In the genomic region with DNA sequence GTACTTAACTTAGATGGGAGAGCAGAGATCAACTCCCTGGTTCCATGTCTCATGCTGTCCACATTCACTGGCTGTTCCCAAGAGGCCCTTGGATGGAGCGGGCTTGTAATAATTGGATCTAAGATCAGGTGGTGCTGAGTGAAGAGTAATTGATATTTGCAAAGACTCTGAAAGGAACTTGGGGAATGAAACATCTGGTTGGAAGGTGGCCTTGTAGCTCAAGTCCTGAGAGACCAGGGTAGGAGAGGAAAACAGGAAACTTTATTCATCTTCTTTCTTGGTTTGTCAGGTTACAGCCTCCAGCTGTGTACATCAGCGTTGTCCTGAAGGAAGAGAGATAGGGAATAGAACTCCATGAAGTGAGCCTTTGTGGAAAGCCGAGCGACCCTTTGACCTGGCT, we compare ENCODE assay signal across 16 mouse cellular contexts.
"Had no signal": no experiment of that assay in that cellular context is flagged by ENCODE, and none has a peak within 500 bp of the region (broad histone marks: within the 10 kb centered on the region; RNA-seq: fewer than 3 reads in every experiment).

No protein-coding gene starts in this region.

- H3K4me3 ChIP-seq: midbrain, embryonic 10.5 days; midbrain, embryonic 12.5 days; myocyte; neural tube, embryonic 13.5 days; neural tube, embryonic 15.5 days; stomach, embryonic 15.5 days had no signal

- H3K4me1 ChIP-seq: midbrain, embryonic 12.5 days; stomach, embryonic 15.5 days had no signal

- H3K27me3 ChIP-seq: midbrain, embryonic 12.5 days; neural tube, embryonic 13.5 days; neural tube, embryonic 15.5 days; stomach, embryonic 15.5 days had no signal

- H3K9ac ChIP-seq: lung, embryonic 14.5 days; midbrain, embryonic 12.5 days; neural tube, embryonic 13.5 days; neural tube, embryonic 15.5 days; stomach, embryonic 15.5 days had no signal

- H3K27ac ChIP-seq: midbrain, embryonic 10.5 days; midbrain, embryonic 12.5 days; neural tube, embryonic 13.5 days; neural tube, embryonic 15.5 days; stomach, embryonic 15.5 days; stomach, postnatal 0 days had no signal

- H3K36me3 ChIP-seq: midbrain, embryonic 10.5 days; midbrain, embryonic 12.5 days; neural tube, embryonic 13.5 days; neural tube, embryonic 15.5 days; stomach, embryonic 15.5 days had no signal

- DNase-seq: lung, embryonic 14.5 days; lung, postnatal 10 days; lung, postnatal 4 days; midbrain, embryonic 14.5 days; right cerebral cortex, adult 18-20 months; right cerebral cortex, postnatal 25 days; right cerebral cortex, postnatal 4 days; thymus, postnatal 14 days; thymus, postnatal 36 days had no signal
